Mouse (Mus musculus) bone marrow, adult 2 months (tissue): ENCODE results near the gene Dmap1. TPM values are rescaled to one million over a fixed set of nuclear protein-coding genes. Genes with fewer than 3 reads are reported as not detected.

Experiments used
- H3K27ac ChIP-seq: fragments of 200-500 bp; 2 replicates; pipeline ENCODE4 v1.5.1; 2012; ENCODE audit warnings: low read depth, mild to moderate bottlenecking, control low read depth, inconsistent platforms, low read length; ENCODE audit not compliant: control insufficient read depth, poor library complexity, insufficient read depth
- H3K4me1 ChIP-seq: fragments of 200-500 bp; 2 replicates; pipeline ENCODE4 v1.6.1; 2011; ENCODE audit warnings: low read length; ENCODE audit not compliant: control insufficient read depth, insufficient read depth
- H3K4me3 ChIP-seq: fragments of 200-500 bp; replicated peaks from 2 replicates; pipeline ENCODE3; 2011; ENCODE audit warnings: mild to moderate bottlenecking, low read depth, low read length, control low read depth; ENCODE audit not compliant: control insufficient read depth
- CTCF ChIP-seq: fragments of 200-500 bp; IDR thresholded peaks from 2 replicates; pipeline ENCODE4 v1.5.1; 2011; ENCODE audit warnings: low read length, control low read depth; ENCODE audit not compliant: control insufficient read depth, insufficient read depth
- POLR2A ChIP-seq: fragments of 200-500 bp; IDR thresholded peaks from 2 replicates; pipeline ENCODE4 v1.6.1; 2011; ENCODE audit warnings: low read depth, mild to moderate bottlenecking, control low read depth, low read length, borderline replicate concordance; ENCODE audit not compliant: control insufficient read depth
- WGBS: fragments of 180-500 bp; shearing (Covaris S2); methylation state at CpG from one replicate; pipeline ENCODE4 v1.1.7; 2018; 5-methylcytosine and 5-hydroxymethylcytosine counted together
- polyA plus RNA-seq: library from polyadenylated mRNA; stranded (reverse); fragments of >200 nt; gene quantifications from 2 replicates; pipeline ENCODE4 v1.2.4, GENCODE M21; 2011; ENCODE audit warnings: low replicate concordance; ENCODE audit not compliant: missing spikeins, insufficient read depth, insufficient read length

The Dmap1 gene
- polyA plus RNA-seq, 1 experiment, result 29.7 TPM

- TF ChIP-seq POLR2A (no peak), CTCF (no peak)
- WGBS, result 75% methylated on average over 6 of the region's 6 CpGs
- H3K4me3 ChIP-seq, result no peak overlapping the region
- no peak overlapping the region for H3K27ac ChIP-seq
- peaks cover 1% of the 10 kb centered on the region; the same call in 1 of the 2 replicates for H3K4me1 ChIP-seq
Measured at GRCm38 (mm10) chr4:117683048-117683768, 1.1 kb upstream of the Dmap1 start.

- H3K4me3 ChIP-seq, result peak overlapping the region; percentile 99
- no peak overlapping the region for H3K27ac ChIP-seq
- no peak for TF ChIP-seq CTCF
- TF ChIP-seq POLR2A, result no peak
- peaks cover 1% of the 10 kb centered on the region; the same call in 1 of the 2 replicates for H3K4me1 ChIP-seq
Measured at GRCm38 (mm10) chr4:117682463-117682862, 390 bp upstream of the Dmap1 start.

- Histone ChIP-seq H3K27ac (no peak overlapping the region), H3K4me1 (peaks cover 1% of the 10 kb centered on the region; the same call in 1 of the 2 replicates), H3K4me3 (no peak overlapping the region)
- 75% methylated on average over 6 of the region's 6 CpGs for WGBS
- no peak for TF ChIP-seq CTCF
- no peak for TF ChIP-seq POLR2A
Measured at GRCm38 (mm10) chr4:117680963-117681362, 1.1 kb downstream of the Dmap1 start.

GRCm38 (mm10) chr4:117676903-117677302 lies 5.2 kb downstream of the Dmap1 start:
- TF ChIP-seq CTCF, result peak; percentile 85
- TF ChIP-seq POLR2A, result no peak
- Histone ChIP-seq H3K4me1 (peaks cover 1% of the 10 kb centered on the region; the same call in 1 of the 2 replicates), H3K4me3 (no peak overlapping the region), H3K27ac (no peak overlapping the region)
- WGBS, result 14% methylated on average over 3 of the region's 3 CpGs

GRCm38 (mm10) chr4:117673901-117674300 lies 8.2 kb downstream of the Dmap1 start:
- Histone ChIP-seq H3K4me3 (no peak overlapping the region), H3K27ac (no peak overlapping the region), H3K4me1 (no peaks in the 10 kb centered on the region)
- WGBS, result 83% methylated on average over 3 of the region's 3 CpGs
- no peak for TF ChIP-seq POLR2A
- no peak for TF ChIP-seq CTCF

- no peak overlapping the region for H3K4me3 ChIP-seq
- no peak for TF ChIP-seq CTCF
- no peak overlapping the region for H3K27ac ChIP-seq
- no peaks in the 10 kb centered on the region for H3K4me1 ChIP-seq
- 75% methylated on average over 9 of the region's 9 CpGs for WGBS
Measured at GRCm38 (mm10) chr4:117672042-117672441, 10.0 kb downstream of the Dmap1 start.

- no peak overlapping the region for H3K27ac ChIP-seq
- WGBS, result 83% methylated on average over 7 of the region's 7 CpGs
- no peak overlapping the region for H3K4me3 ChIP-seq
- TF ChIP-seq CTCF, result no peak
- no peak for TF ChIP-seq POLR2A
- no peaks in the 10 kb centered on the region for H3K4me1 ChIP-seq
Measured at GRCm38 (mm10) chr4:117669874-117670273, 12.2 kb downstream of the Dmap1 start.

GRCm38 (mm10) chr4:117666054-117666453 lies 16.0 kb downstream of the Dmap1 start:
- H3K4me3 ChIP-seq, result no peak overlapping the region
- WGBS, result 86% methylated on average over 8 of the region's 8 CpGs

GRCm38 (mm10) chr4:117665531-117665930 lies 16.5 kb downstream of the Dmap1 start:
- no peak overlapping the region for H3K27ac ChIP-seq
- no peak overlapping the region for H3K4me3 ChIP-seq
- TF ChIP-seq CTCF (no peak), POLR2A (no peak)
- WGBS, result 82% methylated on average over 7 of the region's 7 CpGs
- no peaks in the 10 kb centered on the region for H3K4me1 ChIP-seq

More at GRCm38 (mm10) chr4:117666054-117666453, 16.0 kb downstream of the Dmap1 start:
- H3K4me1 ChIP-seq, result no peaks in the 10 kb centered on the region
- no peak for TF ChIP-seq POLR2A
- TF ChIP-seq CTCF, result no peak
- H3K27ac ChIP-seq, result no peak overlapping the region
